Mouse (Mus musculus): ENCODE measurements around the gene Cbx1.
"Not testable (repeated sequence)": the region's sequence is repeated elsewhere in the genome, so short reads cannot be mapped to it uniquely, and the experiment has no call there.

Gene Cbx1

DNA sequence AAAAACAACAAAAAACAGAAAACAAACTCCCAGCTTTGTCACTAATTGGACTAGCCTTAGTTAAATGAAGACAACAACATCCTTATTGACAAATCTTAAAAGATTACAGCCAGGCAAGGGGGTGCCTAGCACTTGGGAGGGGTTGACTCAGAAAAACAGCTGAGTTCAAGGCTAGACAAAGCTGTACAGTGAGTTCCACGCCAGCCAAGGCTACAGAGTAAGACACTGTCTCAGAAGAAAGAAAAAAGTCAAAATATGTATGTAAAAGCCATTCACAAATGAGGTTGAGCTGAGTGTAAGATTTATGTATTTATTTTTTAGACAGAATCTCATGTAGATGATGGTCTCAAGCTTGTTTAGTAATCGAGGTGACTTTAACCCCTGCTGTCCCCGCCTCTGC lies 51.0 kb downstream of the Cbx1 start:
- no peak for DNase-seq

DNA sequence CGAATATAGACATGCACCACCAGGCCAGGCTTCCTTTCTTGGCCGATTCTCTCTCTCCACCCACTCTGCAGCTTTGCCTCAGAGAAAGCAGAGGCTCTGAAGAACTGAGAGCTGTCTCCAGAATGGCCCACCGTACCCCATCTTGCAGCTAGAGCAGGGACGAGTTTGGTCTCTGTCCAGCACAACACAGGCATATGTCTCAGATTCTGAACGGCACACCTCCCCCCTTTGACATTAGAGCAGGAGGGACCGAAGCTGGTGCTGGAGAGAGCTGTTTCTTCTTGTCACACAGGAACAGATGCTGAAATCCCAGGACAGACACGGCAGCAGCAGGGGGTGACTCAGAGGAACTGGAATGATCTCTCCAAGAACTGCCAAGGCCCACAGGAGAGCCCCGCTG lies 51.4 kb downstream of the Cbx1 start:
- peak; percentile 83 for DNase-seq

GRCm38 (mm10) chr11:96843627-96844026 lies 54.7 kb downstream of the Cbx1 start:
- no peak for DNase-seq

DNA sequence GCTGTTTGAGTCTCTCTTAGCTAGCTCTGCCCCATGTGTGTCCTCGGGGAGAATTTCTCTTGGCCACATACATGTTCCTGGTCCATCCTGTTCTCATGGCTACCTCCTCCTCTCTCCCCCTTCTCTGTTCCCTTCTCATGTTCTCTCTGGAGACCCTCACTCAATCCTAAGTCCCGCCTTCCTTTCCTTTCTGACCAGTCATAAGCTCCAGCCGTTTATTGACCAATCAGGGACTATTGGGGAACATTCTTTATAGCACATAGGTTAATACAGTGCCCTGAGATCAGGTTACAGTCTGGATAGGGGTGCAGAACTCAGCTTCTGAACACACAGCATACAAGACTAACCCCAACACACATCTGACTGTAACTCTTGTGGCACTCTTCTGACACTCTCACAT lies 58.3 kb downstream of the Cbx1 start:
- DNase-seq, result no peak

GRCm38 (mm10) chr11:96848694-96849093 lies 59.8 kb downstream of the Cbx1 start:
- DNase-seq, result no peak

DNA sequence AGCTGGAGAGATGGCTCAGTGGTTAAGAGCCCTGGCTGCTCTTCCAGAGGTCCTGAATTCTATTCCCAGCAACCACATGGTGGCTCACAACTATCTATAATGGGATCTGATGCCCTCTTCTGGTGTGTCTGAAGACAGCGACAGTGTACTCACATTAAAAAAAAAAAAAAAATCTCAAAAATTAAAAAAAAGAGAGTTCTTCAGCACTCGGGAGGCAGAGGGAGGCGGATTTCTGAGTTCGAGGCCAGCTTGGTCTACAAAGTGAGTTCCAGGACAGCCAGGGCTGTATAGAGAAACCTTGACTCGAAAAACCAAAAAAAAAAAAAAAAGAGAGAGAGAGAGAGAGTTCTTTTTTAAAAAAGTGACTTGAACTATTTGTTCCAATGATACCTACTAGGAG lies 60.2 kb downstream of the Cbx1 start:
- DNase-seq, result not testable (repeated sequence)

DNA sequence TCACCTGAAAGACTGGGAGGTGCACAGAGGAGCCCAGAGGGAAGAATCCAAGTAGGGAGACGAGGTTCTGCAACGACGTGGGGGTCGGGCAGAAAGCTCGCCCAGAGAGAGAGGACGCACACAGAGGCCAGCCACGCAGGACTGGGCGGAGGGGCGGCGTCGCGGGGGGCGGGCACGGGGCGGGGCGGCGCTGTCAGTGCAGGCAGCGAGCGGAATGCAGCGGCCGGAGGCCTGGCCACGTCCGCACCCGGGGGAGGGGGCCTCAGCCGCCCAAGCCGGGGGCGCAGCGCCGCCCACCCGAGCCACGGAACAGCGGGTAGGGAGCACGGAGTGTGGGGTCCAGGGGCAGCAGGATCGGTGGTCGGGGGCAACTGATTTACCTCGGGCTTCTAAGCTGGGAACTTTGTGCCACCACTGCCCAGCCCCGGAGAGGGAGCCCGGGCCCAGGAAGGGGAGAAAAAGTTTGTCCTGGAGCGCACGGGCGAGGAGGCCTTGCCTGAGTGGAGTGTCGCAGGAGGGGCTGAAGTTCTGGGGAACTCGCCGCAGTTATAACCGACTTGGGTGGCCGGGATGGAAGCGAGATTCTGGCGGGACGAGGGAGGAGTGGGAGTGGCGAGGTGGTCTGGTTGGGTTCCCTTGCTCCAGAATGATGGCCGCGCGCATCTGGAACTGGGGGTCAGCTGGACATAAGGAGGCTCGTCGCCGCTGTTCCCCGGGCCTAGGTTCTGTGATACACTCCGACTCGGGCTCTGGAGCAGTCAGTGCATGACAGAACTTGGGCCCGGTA lies 60.9 kb downstream of the Cbx1 start, which contains the start of gene Copz2:
Copz2 (plus strand) TSS at position 190 of the 787 bp plus-strand sequence.
- no peak for DNase-seq

DNA sequence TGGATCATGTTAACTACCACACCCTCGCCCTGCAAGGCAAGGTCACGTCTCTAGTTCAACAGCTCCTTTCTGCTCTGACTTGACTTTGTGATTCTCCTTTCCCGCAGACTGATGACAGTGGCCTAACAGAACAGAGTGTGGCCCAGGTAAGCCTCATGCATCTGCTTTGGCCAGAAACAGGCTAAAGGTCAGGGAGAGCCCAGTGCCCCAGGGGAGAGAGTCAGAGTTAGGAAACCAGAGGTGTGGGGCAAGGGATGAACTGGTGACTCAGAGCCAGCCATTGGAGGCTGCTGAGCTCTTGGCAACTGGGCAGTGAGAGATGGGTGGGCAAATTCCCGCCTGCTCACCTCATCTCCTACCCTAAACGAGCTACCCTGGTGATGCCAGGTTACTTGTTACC lies 68.5 kb downstream of the Cbx1 start:
- DNase-seq, result no peak

Data from layer of hippocampus, adult 9-11 months (tissue).